Mouse (Mus musculus) hindbrain, embryonic 16.5 days (tissue): ENCODE results near the gene Kif5c. TPM values are rescaled to one million over a fixed set of nuclear protein-coding genes. Genes with fewer than 3 reads are reported as not detected.

ENCODE experiments used
- ATAC-seq: fragments of 200-750 bp; cut with Nextera tagmentation; 2 replicates; pipeline ENCODE4 v1.8.0; 2017; ENCODE audit warnings: moderate TSS enrichment, moderate library complexity
- H3K27ac ChIP-seq: fragments of 300-500 bp; sonication (generic); 2 replicates; pipeline ENCODE4 v1.5.1; 2014; ENCODE audit warnings: low read depth, mild to moderate bottlenecking, control low read depth, low read length, moderate library complexity
- H3K27me3 ChIP-seq: fragments of 300-500 bp; sonication (generic); replicated peaks from 2 replicates; pipeline ENCODE4 v1.6.1; 2014; ENCODE audit warnings: low read length; ENCODE audit not compliant: control insufficient read depth, insufficient read depth
- H3K36me3 ChIP-seq: fragments of 300-500 bp; sonication (generic); 2 replicates; pipeline ENCODE4 v1.6.1; 2014; ENCODE audit warnings: mild to moderate bottlenecking, low read length, moderate library complexity, mixed read lengths; ENCODE audit not compliant: control insufficient read depth, insufficient read depth
- H3K4me1 ChIP-seq: fragments of 300-500 bp; sonication (generic); 2 replicates; pipeline ENCODE4 v1.6.1; 2014; ENCODE audit warnings: low read depth, low read length; ENCODE audit not compliant: control insufficient read depth, insufficient read depth
- H3K4me2 ChIP-seq: fragments of 300-500 bp; sonication (generic); 2 replicates; pipeline ENCODE4 v1.6.1; 2014; ENCODE audit warnings: mild to moderate bottlenecking, low read length, control low read depth, moderate library complexity
- H3K4me3 ChIP-seq: fragments of 300-500 bp; sonication (generic); 2 replicates; pipeline ENCODE4 v1.5.1; 2014; ENCODE audit warnings: mild to moderate bottlenecking, low read length, control low read depth, moderate library complexity
- H3K9ac ChIP-seq: fragments of 300-500 bp; sonication (generic); 2 replicates; pipeline ENCODE4 v1.6.1; 2014; ENCODE audit warnings: low read depth, mild to moderate bottlenecking, control low read depth, low read length, moderate library complexity
- H3K9me3 ChIP-seq: fragments of 300-500 bp; sonication (generic); 2 replicates; pipeline ENCODE4 v1.6.1; 2014; ENCODE audit warnings: mild to moderate bottlenecking, low read length, moderate library complexity; ENCODE audit not compliant: control insufficient read depth
- WGBS: fragments of 180-500 bp; shearing (Covaris S2); extraction: QIAGEN DNeasy Blood & Tissue Kit; methylation state at CpG from one replicate; pipeline ENCODE4 v1.1.7; 2014; 5-methylcytosine and 5-hydroxymethylcytosine counted together
- polyA plus RNA-seq: library from polyadenylated mRNA; unstranded; fragments of >200 nt; fragmentation: Nextera tagmentation; extraction: Ambion mirVana; gene quantifications from 2 replicates; pipeline ENCODE4 v1.2.1, GENCODE M21; 2015

The Kif5c gene
- polyA plus RNA-seq, 1 experiment from 2014 or later: 168 TPM

DNA sequence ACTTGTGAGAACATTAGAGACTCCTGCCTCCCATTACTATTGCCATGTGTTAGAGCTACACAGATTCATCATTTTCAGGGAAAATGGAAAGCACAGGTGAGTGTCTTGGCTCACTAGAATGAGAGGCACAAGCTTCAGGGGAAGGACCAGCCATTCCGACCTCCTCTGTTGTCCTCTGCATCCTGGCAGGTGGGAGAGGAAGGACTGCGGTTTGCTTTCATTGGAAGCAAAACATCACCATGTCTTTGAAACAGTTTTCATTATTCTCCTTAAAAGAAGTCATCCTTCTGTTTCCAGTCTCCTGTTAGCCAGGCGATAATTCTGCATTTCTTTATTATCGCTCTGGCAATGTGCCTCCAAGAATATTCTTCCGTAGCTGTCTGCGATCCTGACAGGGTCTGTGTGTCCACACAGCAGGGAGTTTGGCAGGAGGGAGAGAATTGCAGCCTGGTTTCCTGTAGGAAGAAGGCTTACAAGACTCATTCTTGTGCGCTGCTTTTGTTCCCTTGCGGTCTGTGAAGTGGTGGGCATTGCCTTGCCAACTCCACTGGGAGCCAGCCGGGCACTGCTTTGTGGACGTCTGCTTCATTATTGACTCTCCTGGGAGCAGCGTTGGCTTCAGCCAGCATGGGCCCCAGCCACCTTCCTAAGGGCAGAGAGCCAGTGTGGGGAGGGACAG is 36.2 kb downstream of the Kif5c start:
- WGBS: 11% methylated on average over 11 of the region's 11 CpGs
- H3K27ac ChIP-seq: peak overlapping the region; percentile 40
- peak; percentile 83 for ATAC-seq
- peaks cover 33% of the 10 kb centered on the region for H3K4me1 ChIP-seq
- no peaks in the 10 kb centered on the region for H3K27me3 ChIP-seq
- H3K36me3 ChIP-seq: no peaks in the 10 kb centered on the region
- 0 out of 2 replicates have a peak overlapping the region, but pooled peaks have one; percentile 9 for H3K9ac ChIP-seq
- no peak overlapping the region for H3K4me3 ChIP-seq
- peak overlapping the region; percentile 14 for H3K4me2 ChIP-seq
- H3K9me3 ChIP-seq: no peaks in the 10 kb centered on the region

DNA sequence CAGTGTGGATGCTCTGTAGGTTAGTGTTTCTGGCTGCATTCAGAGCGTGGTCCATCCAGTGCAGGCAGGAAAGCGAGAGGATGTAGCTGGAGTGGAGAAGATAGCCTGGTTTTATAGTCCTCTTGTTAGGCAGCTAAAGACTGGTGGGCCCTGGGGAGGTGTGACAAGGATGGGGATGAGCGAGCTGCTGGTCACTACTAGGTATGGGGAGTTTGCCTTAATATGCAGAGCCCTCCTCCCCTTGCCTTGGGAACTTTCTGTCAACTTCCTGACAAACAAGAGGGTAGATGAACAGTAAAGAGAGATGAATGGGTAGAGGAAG is 36.7 kb downstream of the Kif5c start:
- Histone ChIP-seq H3K4me2 (peak overlapping the region; percentile 14), H3K9ac (no peak overlapping the region)

DNA sequence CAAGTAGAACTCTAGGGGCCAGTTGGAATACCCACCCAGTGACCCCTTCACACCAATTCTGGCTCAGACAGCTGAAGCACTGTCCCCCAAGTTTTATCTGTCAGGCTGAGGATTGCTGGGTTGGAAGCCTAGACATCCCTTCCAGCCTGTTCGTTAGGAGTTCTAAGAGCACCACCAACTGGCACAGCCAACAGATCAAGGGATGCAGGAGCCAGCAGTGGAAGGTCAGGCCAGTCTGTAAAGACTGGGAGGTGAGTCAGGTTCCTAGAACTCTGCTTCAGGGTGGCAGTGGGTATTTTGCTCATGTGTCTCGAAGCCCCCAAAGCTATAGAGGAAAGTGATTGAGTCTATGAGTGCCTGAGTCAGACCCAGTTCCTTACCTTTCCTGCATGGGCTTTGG is 37.9 kb downstream of the Kif5c start:
- Histone ChIP-seq H3K4me3 (no peak overlapping the region), H3K4me1 (peaks cover 35% of the 10 kb centered on the region), H3K9me3 (no peaks in the 10 kb centered on the region), H3K4me2 (no peak overlapping the region), H3K27me3 (no peaks in the 10 kb centered on the region), H3K36me3 (no peaks in the 10 kb centered on the region), H3K9ac (no peak overlapping the region), H3K27ac (no peak overlapping the region)
- ATAC-seq: no peak
- 91% methylated on average over 2 of the region's 2 CpGs for WGBS

More for the DNA sequence above, 36.7 kb downstream of the Kif5c start:
- Histone ChIP-seq H3K9me3 (no peaks in the 10 kb centered on the region), H3K4me1 (peaks cover 35% of the 10 kb centered on the region), H3K27me3 (no peaks in the 10 kb centered on the region), H3K36me3 (no peaks in the 10 kb centered on the region), H3K27ac (peak overlapping the region; percentile 40; the same call in 1 of the 2 replicates), H3K4me3 (no peak overlapping the region)
- no peak for ATAC-seq
- 41% methylated on average over 3 of the region's 3 CpGs for WGBS

DNA sequence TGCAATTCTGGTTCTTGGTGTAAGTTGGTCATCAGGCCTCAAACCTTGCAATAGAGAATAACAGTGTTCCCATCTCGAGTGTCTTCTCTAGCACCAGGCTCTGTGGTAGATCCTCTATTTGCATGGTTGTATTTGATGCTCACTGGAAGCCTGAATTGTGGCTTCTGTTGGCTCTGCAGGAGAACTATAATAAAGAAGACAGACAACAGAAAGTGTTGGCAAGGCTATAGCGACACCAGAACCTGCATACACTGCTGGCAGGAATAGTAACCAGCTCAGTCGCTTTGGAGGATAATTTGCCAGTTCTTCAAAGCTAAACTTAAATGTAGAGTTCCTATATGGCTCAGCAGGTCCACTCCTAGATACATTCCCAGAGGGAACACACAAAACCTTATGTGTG is 38.6 kb downstream of the Kif5c start:
- no peaks in the 10 kb centered on the region for H3K9me3 ChIP-seq
- H3K4me2 ChIP-seq: no peak overlapping the region
- no peak overlapping the region for H3K4me3 ChIP-seq
- ATAC-seq: no peak
- no peak overlapping the region for H3K9ac ChIP-seq
- no peak overlapping the region for H3K27ac ChIP-seq
- H3K4me1 ChIP-seq: peaks cover 35% of the 10 kb centered on the region
- H3K27me3 ChIP-seq: no peaks in the 10 kb centered on the region
- WGBS: 62% methylated on average over 3 of the region's 3 CpGs
- H3K36me3 ChIP-seq: no peaks in the 10 kb centered on the region

DNA sequence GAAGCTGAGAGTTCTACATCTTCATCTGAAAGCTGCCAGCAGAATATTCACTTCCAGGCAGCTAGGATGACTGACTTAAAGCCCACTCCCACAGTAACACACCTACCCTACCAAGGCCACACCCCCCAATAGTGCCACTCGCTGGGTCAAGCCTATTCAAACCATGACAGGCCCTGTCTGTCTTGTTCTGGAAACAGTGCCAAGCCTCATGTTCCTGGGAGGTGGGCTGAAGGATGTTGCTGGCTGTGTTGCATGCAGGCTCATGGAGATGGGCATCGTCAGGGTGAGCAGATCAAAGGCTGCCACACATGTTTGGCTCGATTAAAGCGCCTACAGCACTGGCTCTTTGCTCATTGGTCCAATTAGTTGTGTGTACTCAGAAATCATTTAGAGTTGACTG is 39.9 kb downstream of the Kif5c start:
- H3K9ac ChIP-seq: no peak overlapping the region
- no peak for ATAC-seq
- H3K4me3 ChIP-seq: no peak overlapping the region
- H3K27ac ChIP-seq: no peak overlapping the region
- H3K36me3 ChIP-seq: no peaks in the 10 kb centered on the region
- 60% methylated on average over 4 of the region's 4 CpGs for WGBS
- H3K27me3 ChIP-seq: no peaks in the 10 kb centered on the region
- no peak overlapping the region for H3K4me2 ChIP-seq
- H3K9me3 ChIP-seq: no peaks in the 10 kb centered on the region
- H3K4me1 ChIP-seq: peaks cover 32% of the 10 kb centered on the region

DNA sequence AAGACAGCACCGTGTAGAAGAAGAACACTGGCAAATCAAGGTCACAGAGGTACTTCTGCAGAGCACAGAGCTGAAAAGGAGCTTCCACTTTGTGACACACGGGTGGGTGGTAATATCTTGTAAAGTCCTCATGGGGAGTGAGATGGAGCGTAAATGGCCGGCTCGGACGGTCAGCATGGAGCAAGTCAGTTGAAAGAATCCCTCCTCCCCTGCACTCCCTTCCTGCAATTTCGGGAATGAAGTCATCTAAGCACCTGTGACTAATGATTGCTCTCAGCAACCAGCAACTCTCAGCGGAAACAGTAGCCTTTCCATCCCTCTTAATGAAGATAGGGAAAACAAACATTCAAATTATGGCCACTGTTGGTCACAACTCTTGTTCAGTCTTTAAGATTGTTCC is 40.9 kb downstream of the Kif5c start:
- H3K4me2 ChIP-seq: no peak overlapping the region
- H3K9ac ChIP-seq: no peak overlapping the region
- no peaks in the 10 kb centered on the region for H3K36me3 ChIP-seq
- WGBS: 30% methylated on average over 8 of the region's 8 CpGs
- no peak overlapping the region for H3K4me3 ChIP-seq
- H3K4me1 ChIP-seq: peaks cover 22% of the 10 kb centered on the region
- H3K27me3 ChIP-seq: no peaks in the 10 kb centered on the region
- no peak overlapping the region for H3K27ac ChIP-seq
- no peak for ATAC-seq
- no peaks in the 10 kb centered on the region for H3K9me3 ChIP-seq

DNA sequence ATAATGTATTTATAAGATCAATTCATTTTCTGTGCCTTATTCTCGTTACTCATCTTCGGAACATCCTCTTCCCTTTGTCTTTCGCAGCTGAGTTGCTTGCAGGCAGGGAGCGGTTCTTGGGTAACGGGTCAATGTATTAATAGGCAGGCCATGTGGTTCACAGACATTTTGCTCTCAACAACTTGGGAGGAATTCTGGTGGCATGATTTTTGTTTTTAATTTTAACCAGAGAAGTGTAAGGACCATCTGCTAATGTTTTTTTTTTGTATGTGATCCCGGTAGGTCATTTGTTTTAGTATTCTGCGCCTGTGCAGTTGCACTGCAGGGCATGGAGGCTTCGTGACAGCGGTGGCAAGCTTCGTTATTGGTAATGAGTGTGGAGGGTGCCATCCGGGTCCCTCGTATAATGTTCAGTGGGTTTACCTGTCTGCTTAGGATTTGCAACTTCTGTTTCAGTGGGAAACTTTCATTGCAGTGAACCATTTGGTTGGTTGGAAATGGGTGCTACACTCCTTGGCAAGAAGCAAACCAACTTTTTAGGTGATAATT is 41.4 kb downstream of the Kif5c start:
- Histone ChIP-seq H3K27me3 (no peaks in the 10 kb centered on the region), H3K4me2 (no peak overlapping the region), H3K9me3 (no peaks in the 10 kb centered on the region), H3K36me3 (no peaks in the 10 kb centered on the region), H3K4me1 (peaks cover 18% of the 10 kb centered on the region), H3K4me3 (no peak overlapping the region), H3K9ac (no peak overlapping the region), H3K27ac (no peak overlapping the region)
- WGBS: 58% methylated on average over 12 of the region's 12 CpGs
- no peak for ATAC-seq

DNA sequence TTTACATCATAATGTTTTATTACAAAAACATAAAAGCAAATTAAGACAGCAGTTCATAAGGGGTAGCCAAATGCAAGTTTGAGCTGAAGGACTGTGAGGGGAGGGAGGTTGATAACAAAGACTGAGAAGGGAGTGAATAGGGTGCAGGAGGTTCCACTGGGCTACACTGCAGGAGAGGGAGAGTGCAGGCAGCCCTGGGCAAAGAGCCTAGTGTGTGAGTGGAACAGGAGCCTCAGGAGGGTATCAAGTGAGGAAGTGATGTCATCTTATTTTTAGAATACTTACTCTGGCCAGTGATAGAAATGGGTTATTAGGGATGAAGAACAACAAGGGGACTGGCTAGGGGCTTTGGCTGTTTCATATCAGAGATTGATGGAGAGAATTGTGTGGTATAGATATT is 42.2 kb downstream of the Kif5c start:
- Histone ChIP-seq H3K4me3 (no peak overlapping the region), H3K27me3 (no peaks in the 10 kb centered on the region), H3K4me2 (no peak overlapping the region), H3K4me1 (peaks cover 10% of the 10 kb centered on the region), H3K9me3 (no peaks in the 10 kb centered on the region), H3K36me3 (no peaks in the 10 kb centered on the region), H3K27ac (no peak overlapping the region), H3K9ac (no peak overlapping the region)
- ATAC-seq: no peak

DNA sequence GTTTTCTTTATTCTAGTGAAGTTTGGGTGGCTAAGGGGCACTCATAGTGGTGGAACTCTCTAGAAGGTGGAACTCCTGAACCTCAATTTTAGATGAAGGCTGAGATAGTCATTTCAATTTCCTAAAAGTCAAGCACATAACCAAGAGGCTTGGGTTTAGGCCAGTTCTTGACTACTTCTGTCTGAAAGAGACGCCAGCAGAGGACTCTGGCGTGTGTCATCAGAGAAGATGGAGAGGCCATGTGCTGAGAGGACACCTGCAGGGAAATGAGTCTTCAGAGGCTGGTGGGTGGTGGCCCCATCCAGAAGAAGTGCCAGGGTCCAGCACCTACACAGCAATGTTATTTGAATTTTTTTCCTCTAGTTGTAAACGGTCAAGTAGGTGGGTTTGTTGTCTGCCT is 42.8 kb downstream of the Kif5c start:
- no peaks in the 10 kb centered on the region for H3K9me3 ChIP-seq
- no peak overlapping the region for H3K4me3 ChIP-seq
- H3K4me2 ChIP-seq: no peak overlapping the region
- no peak overlapping the region for H3K9ac ChIP-seq
- no peaks in the 10 kb centered on the region for H3K36me3 ChIP-seq
- no peak for ATAC-seq
- H3K27ac ChIP-seq: no peak overlapping the region
- no peaks in the 10 kb centered on the region for H3K27me3 ChIP-seq
- peaks cover 10% of the 10 kb centered on the region for H3K4me1 ChIP-seq
- 77% methylated on average over 3 of the region's 3 CpGs for WGBS
